ENCODE assay signal across 9 mouse cellular contexts in genomic region chr3:27631112-27631511, GRCm38 (mm10).
A peak's percentile ranks its signal among the peaks of the same experiment; 100 is the strongest.
DNase-seq lines count a peak whose midpoint lies in the region; ATAC-seq and TF ChIP-seq lines count a peak whose summit lies in the region.
"Had no signal": no experiment of that assay in that cellular context is flagged by ENCODE, and none has a peak within 500 bp of the region (broad histone marks: within the 10 kb centered on the region; RNA-seq: fewer than 3 reads in every experiment).

No protein-coding gene starts in this region.

- H3K27ac ChIP-seq in hindbrain, embryonic 13.5 days, result no peak overlapping the region
- H3K27ac ChIP-seq in hindbrain, embryonic 11.5 days (ENCODE audit: low read depth, low read length), result no peak overlapping the region
- H3K27ac ChIP-seq in intestine, embryonic 14.5 days (ENCODE audit: low read depth), result peak overlapping the region; percentile 55
- peak overlapping the region; percentile 5; the same call in 1 of the 2 replicates for H3K27ac ChIP-seq in stomach, postnatal 0 days (replicated peaks)
- H3K27ac ChIP-seq: liver, embryonic 13.5 days had no signal

- intact Hi-C loops in gastrocnemius, postnatal 14 days (cut with DNase I; ENCODE audit: low total_unique reads), result no loop called here

- H3K4me3 ChIP-seq in hindbrain, embryonic 13.5 days, result no peak overlapping the region
- H3K4me3 ChIP-seq in hindbrain, embryonic 11.5 days (ENCODE audit: low read depth, low read length), result no peak overlapping the region
- no peak overlapping the region for H3K4me3 ChIP-seq in intestine, embryonic 14.5 days (ENCODE audit: low read depth, low read length)
- no peak overlapping the region for H3K4me3 ChIP-seq in stomach, postnatal 0 days (ENCODE audit: low read depth, low read length)
- H3K4me3 ChIP-seq: liver, embryonic 13.5 days had no signal

- H3K36me3 ChIP-seq in hindbrain, embryonic 13.5 days, result no peaks in the 10 kb centered on the region
- no peaks in the 10 kb centered on the region for H3K36me3 ChIP-seq in hindbrain, embryonic 11.5 days (ENCODE audit: control insufficient read depth, insufficient read depth, low read length)
- peaks cover 14% of the 10 kb centered on the region; the same call in 1 of the 2 replicates for H3K36me3 ChIP-seq in intestine, embryonic 14.5 days (ENCODE audit: control insufficient read depth, insufficient read depth, low read length)
- no peaks in the 10 kb centered on the region for H3K36me3 ChIP-seq in stomach, postnatal 0 days (ENCODE audit: control insufficient read depth, insufficient read depth, low read length)
- H3K36me3 ChIP-seq: liver, embryonic 13.5 days had no signal

- no peak overlapping the region for H3K9ac ChIP-seq in hindbrain, embryonic 13.5 days
- H3K9ac ChIP-seq in hindbrain, embryonic 11.5 days (ENCODE audit: low read depth, low read length), result no peak overlapping the region
- no peak overlapping the region for H3K9ac ChIP-seq in intestine, embryonic 14.5 days (ENCODE audit: low read length)
- H3K9ac ChIP-seq in stomach, postnatal 0 days (ENCODE audit: low read length), result no peak overlapping the region
- H3K9ac ChIP-seq: liver, embryonic 13.5 days had no signal

- TF ChIP-seq EP300 in stomach, postnatal 0 days (optimal IDR thresholded peaks at IDR 0.05), result no peak

- H3K4me2 ChIP-seq in hindbrain, embryonic 13.5 days, result no peak overlapping the region
- no peak overlapping the region for H3K4me2 ChIP-seq in hindbrain, embryonic 11.5 days (replicated peaks; ENCODE audit: low read depth, low read length)
- no peak overlapping the region for H3K4me2 ChIP-seq in intestine, embryonic 14.5 days (ENCODE audit: low read length)
- H3K4me2 ChIP-seq in stomach, postnatal 0 days (replicated peaks; ENCODE audit: low read depth), result no peak overlapping the region
- H3K4me2 ChIP-seq: liver, embryonic 13.5 days had no signal

- H3K4me1 ChIP-seq in hindbrain, embryonic 13.5 days (replicated peaks), result peaks cover 18% of the 10 kb centered on the region
- no peaks in the 10 kb centered on the region for H3K4me1 ChIP-seq in hindbrain, embryonic 11.5 days (replicated peaks; ENCODE audit: control insufficient read depth, insufficient read depth, low read length)
- no peaks in the 10 kb centered on the region for H3K4me1 ChIP-seq in intestine, embryonic 14.5 days (replicated peaks; ENCODE audit: control insufficient read depth, insufficient read depth, low read length)
- no peaks in the 10 kb centered on the region for H3K4me1 ChIP-seq in stomach, postnatal 0 days (replicated peaks; ENCODE audit: control insufficient read depth, insufficient read depth)

- no peak for TF ChIP-seq CTCF in stomach, postnatal 0 days (IDR thresholded peaks at IDR 0.05; ENCODE audit: low read depth)

- WGBS in hindbrain, embryonic 13.5 days, result 68% methylated on average over 7 of the region's 7 CpGs
- 73% methylated on average over 7 of the region's 7 CpGs for WGBS in hindbrain, embryonic 11.5 days
- WGBS in intestine, embryonic 14.5 days, result 47% methylated on average over 7 of the region's 7 CpGs
- 47% methylated on average over 7 of the region's 7 CpGs for WGBS in stomach, postnatal 0 days

- no peaks in the 10 kb centered on the region for H3K9me3 ChIP-seq in hindbrain, embryonic 13.5 days
- H3K9me3 ChIP-seq in hindbrain, embryonic 11.5 days (ENCODE audit: control insufficient read depth, low read length), result no peaks in the 10 kb centered on the region
- no peaks in the 10 kb centered on the region for H3K9me3 ChIP-seq in intestine, embryonic 14.5 days (ENCODE audit: control insufficient read depth, low read length)
- no peaks in the 10 kb centered on the region for H3K9me3 ChIP-seq in stomach, postnatal 0 days (ENCODE audit: control insufficient read depth, low read length)
- H3K9me3 ChIP-seq: liver, embryonic 13.5 days had no signal

- ATAC-seq in hindbrain, embryonic 13.5 days (ENCODE audit: low FRiP score), result peak; percentile 74
- ATAC-seq in hindbrain, embryonic 11.5 days (ENCODE audit: low FRiP score), result no peak
- ATAC-seq in intestine, embryonic 14.5 days (replicated peaks; ENCODE audit: low FRiP score, low TSS enrichment, low read depth), result peak; percentile 58; the same call in 1 of the 2 replicates
- ATAC-seq in stomach, postnatal 0 days (ENCODE audit: low FRiP score, low TSS enrichment), result peak; percentile 90
- ATAC-seq in erythroid progenitor cell, adult 5-6 weeks (replicated peaks; ENCODE audit: low FRiP score, poor library complexity, severe bottlenecking), result no peak

- no peaks in the 10 kb centered on the region for H3K27me3 ChIP-seq in hindbrain, embryonic 13.5 days
- no peaks in the 10 kb centered on the region for H3K27me3 ChIP-seq in hindbrain, embryonic 11.5 days (ENCODE audit: control insufficient read depth, insufficient read depth, low read length)
- no peaks in the 10 kb centered on the region for H3K27me3 ChIP-seq in intestine, embryonic 14.5 days (replicated peaks; ENCODE audit: control insufficient read depth, insufficient read depth, low read length)
- H3K27me3 ChIP-seq in stomach, postnatal 0 days (ENCODE audit: control insufficient read depth, insufficient read depth, low read length), result no peaks in the 10 kb centered on the region
- H3K27me3 ChIP-seq: liver, embryonic 13.5 days had no signal

- DNase-seq in hindbrain, embryonic 11.5 days (ENCODE audit: low spot score), result no peak
- peak; percentile 96 for DNase-seq in adipocyte (ENCODE audit: low spot score)
- DNase-seq in gastrocnemius, postnatal 14 days, result peak; percentile 70
- no peak for DNase-seq in intestine, embryonic 14.5 days (ENCODE audit: low spot score)
- peak; percentile 44 for DNase-seq in stomach, postnatal 0 days (ENCODE audit: low spot score)
- DNase-seq in adrenal gland, postnatal 25 days, result no peak
- DNase-seq: liver, embryonic 13.5 days had no signal

Comparison
In these comparisons a context has a peak if more than half of its experiments do, and no peak if none do; other contexts are left out.
1. ATAC-seq: peak in hindbrain, embryonic 13.5 days (single experiment), intestine, embryonic 14.5 days (single experiment) and stomach, postnatal 0 days (single experiment); none in hindbrain, embryonic 11.5 days (single experiment) and erythroid progenitor cell, adult 5-6 weeks (single experiment).
2. H3K27ac ChIP-seq: peak in intestine, embryonic 14.5 days (single experiment) and stomach, postnatal 0 days (single experiment); none in hindbrain, embryonic 13.5 days (single experiment) and hindbrain, embryonic 11.5 days (single experiment).
3. DNase-seq: peak in adipocyte (single experiment), gastrocnemius, postnatal 14 days (single experiment) and stomach, postnatal 0 days (single experiment); none in hindbrain, embryonic 11.5 days (single experiment), intestine, embryonic 14.5 days (single experiment) and adrenal gland, postnatal 25 days (single experiment).